Mouse (Mus musculus): ENCODE data around the gene Tom1l2. TPM values are rescaled to one million over a fixed set of nuclear protein-coding genes. Genes with fewer than 3 reads are reported as not detected.

Tom1l2 gene
- total RNA-seq, 2 experiments from 2014 or later = 170 to 180 TPM

GRCm38 (mm10) chr11:60345868-60346267, 6.8 kb downstream of the Tom1l2 start:
- no peak for DNase-seq

DNA sequence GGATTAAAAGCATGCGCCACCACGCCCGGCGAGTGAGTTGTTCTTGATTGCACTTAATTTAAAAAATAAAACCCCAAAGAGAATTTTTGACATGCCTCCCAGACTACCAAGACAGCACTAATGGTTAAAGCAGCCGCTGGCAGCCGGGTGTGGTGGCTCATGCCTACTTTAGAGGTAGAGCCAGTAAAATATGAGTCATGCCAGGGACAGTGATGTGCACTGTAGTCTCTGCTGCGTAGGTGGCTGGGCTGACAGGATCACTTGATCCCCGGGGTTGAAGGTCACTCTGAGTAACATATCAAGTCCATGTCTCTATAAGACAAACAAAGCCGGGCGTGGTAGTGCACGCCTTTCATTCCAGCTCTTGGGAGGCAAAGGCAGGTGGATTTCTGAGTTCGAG, 13.3 kb downstream of the Tom1l2 start:
- DNase-seq = no peak

DNA sequence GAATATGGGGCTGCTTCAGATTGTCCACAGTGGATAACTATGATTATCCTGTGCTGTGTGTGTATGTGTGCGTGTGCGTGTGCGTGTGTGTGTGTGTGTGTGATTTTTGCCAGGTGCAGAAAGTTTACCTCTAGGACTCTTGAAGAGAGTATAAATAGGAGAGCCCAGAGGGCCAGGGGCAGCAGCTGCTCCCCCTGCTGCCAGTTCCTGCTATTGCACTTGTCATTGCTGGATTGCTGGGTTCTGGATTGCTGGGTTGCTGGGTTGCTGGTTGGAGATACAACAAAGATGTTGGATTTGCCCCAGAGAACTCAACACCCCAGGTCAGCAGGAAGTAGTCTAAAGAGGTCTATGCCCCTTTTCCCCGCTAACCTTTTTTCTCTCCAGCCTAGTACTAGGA, 14.4 kb downstream of the Tom1l2 start:
- no peak for DNase-seq

GRCm38 (mm10) chr11:60335771-60336170, 16.9 kb downstream of the Tom1l2 start:
- DNase-seq = no peak

- no peak for DNase-seq
Measured at GRCm38 (mm10) chr11:60334124-60334523, 18.6 kb downstream of the Tom1l2 start.

DNA sequence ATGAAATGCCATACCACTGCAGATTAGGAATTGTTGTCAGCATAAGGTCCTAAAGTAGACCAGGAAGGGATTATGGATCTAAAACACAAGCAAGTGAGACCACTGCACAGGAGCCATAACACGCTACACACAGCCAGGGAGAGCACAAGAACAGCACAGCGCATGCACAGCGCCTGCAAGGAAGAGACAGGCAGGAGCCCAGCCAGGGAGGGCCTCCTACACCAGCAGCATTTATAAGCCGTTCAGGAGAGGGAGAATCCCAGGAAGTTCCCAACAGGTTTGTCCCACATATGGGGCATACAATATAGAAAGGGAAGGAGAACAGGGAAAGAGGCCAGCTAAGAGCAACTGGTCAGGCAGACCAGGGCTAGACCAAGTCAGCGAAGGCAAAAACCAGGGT, 19.2 kb downstream of the Tom1l2 start:
- DNase-seq = no peak

- DNase-seq = no peak
Measured at GRCm38 (mm10) chr11:60330551-60330950, 22.2 kb downstream of the Tom1l2 start.

- no peak for DNase-seq
Measured at GRCm38 (mm10) chr11:60323731-60324130, 29.0 kb downstream of the Tom1l2 start.

- no peak for DNase-seq
Measured at GRCm38 (mm10) chr11:60321438-60321837, 31.3 kb downstream of the Tom1l2 start.

- DNase-seq = no peak
Measured at GRCm38 (mm10) chr11:60320426-60321037, 32.2 kb downstream of the Tom1l2 start.

DNA sequence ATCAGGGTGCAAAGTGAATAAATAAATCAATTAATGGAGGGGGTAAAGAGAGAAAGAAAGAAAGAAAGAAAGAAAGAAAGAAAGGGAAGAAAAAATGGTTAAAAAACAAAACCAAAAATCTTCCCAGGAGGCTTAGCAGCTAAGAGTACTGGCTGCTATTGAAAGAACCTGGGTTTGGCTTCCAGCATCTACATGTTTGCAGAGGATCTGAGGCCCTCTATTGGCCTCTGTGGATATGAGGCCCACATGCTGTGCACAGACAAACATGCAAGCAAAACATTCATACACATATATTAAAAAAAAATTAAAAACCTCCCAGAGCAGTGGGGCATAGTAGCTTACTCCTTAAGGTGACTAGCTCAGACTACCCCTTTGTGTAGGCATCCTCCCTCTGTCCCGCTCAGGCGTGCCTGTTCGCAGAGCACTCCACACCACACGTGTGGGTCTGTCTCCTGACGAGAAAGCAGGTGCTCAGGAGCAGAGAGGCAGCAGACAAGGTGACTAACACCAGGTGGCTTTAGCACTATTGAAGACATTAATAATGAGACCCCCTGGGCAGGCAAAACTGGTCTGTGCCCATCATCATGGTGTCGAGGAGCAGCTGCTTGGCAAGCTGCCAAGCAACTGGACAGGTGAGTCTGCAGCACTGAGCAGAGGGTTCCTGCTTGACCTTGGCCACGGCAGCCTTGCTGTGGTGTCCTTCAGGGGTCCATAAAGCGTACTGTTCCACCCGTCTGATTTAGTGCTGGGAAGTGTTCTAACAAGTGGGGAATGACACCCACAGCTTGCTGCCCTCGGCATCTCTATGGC, 33.2 kb downstream of the Tom1l2 start:
- DNase-seq = no peak

DNA sequence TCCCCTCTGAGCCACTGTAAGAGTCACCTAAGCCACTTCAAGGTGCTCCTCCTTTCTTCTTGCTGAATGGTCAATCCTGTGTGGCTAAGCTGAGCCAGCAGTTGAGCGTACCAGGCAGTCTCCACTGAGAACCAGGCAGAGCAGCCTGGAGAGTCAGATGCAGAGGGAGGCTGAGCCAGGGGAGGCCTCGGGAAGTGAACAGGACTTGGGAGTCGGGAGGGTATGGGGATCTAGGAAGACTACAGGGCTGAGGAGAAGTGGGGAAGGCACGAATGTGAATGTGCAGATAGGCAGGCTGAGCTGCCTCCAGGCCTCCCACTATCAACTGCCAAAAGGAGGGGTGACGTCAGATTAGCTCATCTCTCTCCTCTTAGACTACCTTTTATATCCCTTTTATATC, 34.0 kb downstream of the Tom1l2 start:
- DNase-seq = peak in 1 of 2 experiments; percentile 38

DNA sequence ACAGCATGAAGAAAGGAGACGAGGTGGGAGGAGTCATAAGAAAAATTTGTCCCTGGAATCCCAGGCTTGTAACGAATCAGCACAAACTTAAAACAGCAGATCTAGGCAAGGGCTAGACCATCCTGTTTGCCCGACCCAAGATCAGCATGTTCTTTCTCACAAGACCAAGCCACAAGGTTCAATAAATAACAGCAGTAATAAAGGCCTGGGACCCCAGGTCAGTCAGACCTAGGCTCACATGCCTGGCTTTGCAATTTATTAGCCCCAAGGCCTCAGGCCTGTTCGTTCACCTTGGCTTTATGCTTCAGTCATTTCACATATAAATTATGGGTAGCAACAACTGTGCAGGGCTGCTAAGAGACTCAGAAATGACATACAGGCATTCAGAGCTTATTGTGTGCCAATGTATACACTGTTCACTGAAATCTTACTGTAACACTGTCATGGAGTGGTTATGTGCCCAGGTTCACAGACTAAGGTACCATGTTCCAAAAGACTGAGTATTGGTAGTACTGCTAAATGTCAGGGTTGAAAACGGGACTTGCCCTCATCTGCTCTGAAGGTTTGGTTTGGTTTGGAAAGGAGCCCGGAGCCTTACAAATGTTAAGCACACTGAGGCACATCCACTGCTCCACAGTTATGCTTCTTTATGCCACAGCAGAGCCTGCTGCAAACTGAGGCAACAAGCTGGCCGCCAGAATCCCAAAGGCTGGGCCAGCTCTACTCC, 35.2 kb downstream of the Tom1l2 start:
- DNase-seq = no peak

- DNase-seq = no peak
Measured at GRCm38 (mm10) chr11:60316883-60317282, 35.8 kb downstream of the Tom1l2 start.

- DNase-seq = no peak
Measured at GRCm38 (mm10) chr11:60316250-60316649, 36.5 kb downstream of the Tom1l2 start.

DNA sequence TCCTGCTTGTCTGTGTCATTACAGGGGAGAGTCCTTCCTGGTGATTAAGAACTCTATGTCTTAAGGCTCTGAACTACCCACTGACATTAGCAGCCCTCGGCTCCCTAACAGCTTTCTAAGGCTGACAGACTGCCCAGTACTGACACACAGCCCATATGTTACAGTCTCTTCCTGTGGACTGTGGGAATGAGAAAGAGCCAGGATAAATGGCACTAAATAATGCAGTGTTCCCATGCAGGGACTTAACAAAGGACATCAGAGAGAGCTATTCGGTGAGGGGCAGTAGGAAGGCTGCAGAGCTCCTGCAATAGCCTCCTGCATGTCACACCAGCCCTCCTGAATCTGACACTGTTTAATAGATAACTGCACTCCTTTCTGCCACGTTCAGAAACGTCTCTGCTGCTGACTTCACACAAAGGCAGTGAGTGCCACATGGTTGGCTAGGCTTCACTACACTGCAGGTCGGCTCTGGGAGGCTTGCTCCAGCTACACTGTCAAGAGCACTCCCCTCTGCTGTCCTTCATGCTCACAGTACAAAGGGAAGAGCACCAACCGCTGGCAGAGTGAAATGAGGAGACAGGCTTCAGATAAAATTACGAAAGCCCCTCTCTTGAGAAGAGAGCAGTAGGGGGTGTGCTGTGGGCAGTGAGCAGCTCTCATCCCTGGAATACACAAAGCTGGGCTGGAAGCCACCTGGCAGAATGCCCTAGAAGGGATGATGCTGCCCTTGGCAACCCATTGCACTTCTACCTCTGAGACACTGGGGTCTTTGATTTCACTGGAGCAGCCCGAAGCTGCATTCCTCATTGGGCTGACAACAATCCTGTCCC, 41.5 kb downstream of the Tom1l2 start:
- DNase-seq = peak; percentile 78 to 86

DNA sequence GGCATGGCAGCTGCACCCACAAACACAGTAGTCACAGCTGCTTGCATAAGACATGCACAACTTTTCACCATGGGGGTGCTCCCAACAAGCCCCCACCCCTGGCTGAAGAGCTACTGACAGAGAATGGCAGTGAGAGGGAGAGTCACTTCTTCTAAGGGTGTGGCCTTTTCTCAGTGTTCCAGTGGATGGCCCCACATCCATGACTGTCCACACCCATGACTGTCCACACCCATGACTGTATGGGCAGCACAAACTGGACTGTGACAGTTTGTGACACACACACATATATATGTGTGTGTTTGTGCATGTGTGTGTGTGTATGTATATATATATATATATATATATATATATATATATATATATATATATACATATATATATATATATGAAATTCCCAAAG, 42.8 kb downstream of the Tom1l2 start:
- no peak for DNase-seq

- DNase-seq = no peak
Measured at GRCm38 (mm10) chr11:60308506-60309116, 44.1 kb downstream of the Tom1l2 start.

DNA sequence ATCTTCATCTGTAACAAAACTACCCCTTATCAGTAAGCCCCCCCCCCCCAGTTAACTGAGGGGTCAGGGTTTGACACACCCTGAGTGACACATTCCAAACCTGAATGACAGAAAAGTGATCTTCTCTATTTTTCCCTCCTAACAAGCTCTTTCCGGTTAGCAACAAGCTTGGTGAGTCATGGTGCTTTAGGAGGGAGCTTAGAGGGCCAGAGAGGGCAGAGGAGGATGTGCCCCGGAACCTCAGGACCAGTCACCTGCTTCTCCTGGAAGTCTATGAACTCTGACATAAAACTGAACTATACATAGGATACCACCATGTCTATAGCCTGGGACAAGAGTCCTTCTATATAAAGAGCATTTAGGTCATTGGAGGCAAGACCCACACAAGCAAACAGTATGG, 44.6 kb downstream of the Tom1l2 start:
- no peak for DNase-seq

GRCm38 (mm10) chr11:60307375-60307825, 45.3 kb downstream of the Tom1l2 start:
- no peak for DNase-seq

DNA sequence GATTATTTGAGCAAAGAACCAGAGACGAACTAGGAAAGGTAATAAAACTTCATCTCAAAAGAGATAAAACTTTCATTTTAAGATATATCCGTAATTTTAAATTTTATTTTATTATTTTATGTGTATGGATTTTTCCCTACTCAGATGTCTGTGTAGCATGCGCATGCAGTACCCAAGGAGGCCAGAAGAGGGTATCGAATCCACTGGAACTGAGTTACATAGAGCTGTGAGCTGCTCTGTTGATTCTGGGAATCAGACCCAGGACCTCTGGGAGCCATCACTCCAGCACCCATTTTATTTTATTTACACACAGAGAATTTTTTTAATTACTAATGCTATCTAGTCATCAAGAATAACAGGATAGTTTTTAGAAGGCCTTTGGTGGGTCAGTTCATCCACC, 45.9 kb downstream of the Tom1l2 start:
- DNase-seq = no peak

DNA sequence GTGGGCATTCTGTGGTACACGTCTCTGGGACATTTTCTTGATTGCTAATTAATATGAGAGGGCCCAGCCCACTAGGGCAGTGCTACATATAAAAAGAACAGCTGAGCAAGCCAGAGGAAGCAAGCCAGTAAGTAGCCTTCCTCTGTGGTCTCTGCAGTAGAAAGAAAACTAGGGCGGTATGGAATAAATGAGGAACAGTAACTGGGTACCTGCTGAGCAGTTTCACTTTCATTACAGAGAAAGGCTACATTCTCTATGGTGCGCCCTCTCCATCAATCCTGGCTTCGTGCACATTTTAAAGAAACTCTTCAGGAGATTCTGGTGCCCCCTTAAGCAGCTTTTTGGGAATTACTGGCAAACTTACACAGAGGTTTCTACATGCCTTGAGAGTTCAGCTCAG, 47.1 kb downstream of the Tom1l2 start:
- no peak for DNase-seq
